Mouse (Mus musculus) heart, adult 2 months (tissue): ENCODE measurements at regions not wholly inside any gene's neighbourhood (a gene's known extent, or its start where the extent isn't known, plus 50 kb on each side); places are given as distances from the start of the nearest gene placed in this dataset.

Experiments used
- CTCF ChIP-seq: fragments of 200-600 bp; IDR thresholded peaks from 2 replicates; pipeline ENCODE4 v1.8.1; 2022; ENCODE audit warnings: antibody characterized with exemption, mild to moderate bottlenecking, moderate library complexity
- EP300 ChIP-seq: fragments of 200-500 bp; IDR thresholded peaks from 2 replicates; pipeline ENCODE4 v1.6.1; 2011; ENCODE audit warnings: low read depth, low read length, control low read depth; ENCODE audit not compliant: insufficient read depth
- POLR2A ChIP-seq: fragments of 200-500 bp; IDR thresholded peaks from 2 replicates; pipeline ENCODE4 v1.6.1; 2011; ENCODE audit warnings: mild to moderate bottlenecking, low read depth, low read length, control low read depth; ENCODE audit not compliant: insufficient read depth

GRCm38 (mm10) chr13:63749997-63750396 lies 65.0 kb upstream of the Ercc6l2 start:
- TF ChIP-seq CTCF (no peak), POLR2A (no peak), EP300 (no peak)
